Mouse (Mus musculus): ENCODE data around the gene Fsd1l.
"Not testable (repeated sequence)": the region's sequence is repeated elsewhere in the genome, so short reads cannot be mapped to it uniquely, and the experiment has no call there.

Gene Fsd1l

DNA sequence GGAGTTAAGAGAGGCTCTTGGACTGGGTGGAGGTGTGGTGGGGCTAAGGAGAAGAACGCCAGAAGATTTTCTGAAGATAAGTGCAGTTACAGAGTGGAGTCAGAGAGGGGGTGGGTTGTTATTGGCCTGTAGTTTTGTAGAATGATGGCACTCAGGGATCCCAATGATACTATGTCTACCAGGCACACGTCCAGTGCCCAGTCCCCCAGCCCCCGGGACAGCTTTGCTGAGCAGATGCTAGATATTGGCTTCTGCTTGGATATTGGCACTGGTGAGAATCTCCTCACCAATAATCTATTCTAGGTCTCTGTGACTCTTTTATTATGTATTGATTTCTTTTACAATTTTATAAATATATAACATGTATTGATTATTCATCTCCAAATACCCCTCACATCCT is 6.0 kb upstream of the Fsd1l start:
- in situ Hi-C loops (cut with MboI, MseI): no loop called here

DNA sequence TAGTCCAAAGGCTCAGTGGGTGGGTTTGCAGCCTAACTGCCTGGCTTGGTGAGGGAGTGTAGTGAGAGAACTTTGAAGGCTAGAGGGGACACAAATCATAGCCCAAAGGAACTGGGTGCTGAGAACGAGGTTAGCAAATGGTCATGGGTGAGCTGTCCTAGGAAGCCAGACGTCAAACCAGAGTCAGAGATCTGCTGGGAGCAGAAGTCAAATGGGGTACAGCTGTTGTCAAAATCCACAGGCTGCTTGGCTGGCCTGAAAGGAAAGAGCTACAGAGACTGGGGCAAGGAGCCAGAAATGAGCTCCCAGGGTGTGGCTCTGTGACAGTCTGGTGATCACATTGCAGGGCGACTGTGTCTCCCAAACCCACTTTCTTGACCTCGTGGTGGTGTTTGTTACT is 2.3 kb upstream of the Fsd1l start:
- in situ Hi-C loops (cut with MboI, MseI): no loop called here

DNA sequence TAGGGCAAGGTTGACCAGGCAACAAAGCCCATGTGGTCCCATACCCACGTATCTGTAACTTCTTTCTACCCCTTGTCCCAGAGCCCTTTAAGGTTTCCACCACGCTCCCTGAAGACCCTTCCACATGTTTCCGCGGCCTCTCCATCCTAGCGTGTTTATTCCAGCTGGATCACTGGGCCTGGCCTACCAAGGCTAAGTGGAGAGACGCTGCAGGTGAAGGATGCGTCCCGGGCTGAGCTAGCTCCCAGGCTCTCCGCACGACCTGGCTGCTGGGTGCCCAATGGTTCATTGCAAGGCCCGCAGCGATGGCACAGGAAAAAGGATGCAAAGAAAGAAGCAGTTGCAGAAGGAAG is 332 bp upstream of the Fsd1l start:
- in situ Hi-C loops (cut with MboI, MseI): no loop called here

DNA sequence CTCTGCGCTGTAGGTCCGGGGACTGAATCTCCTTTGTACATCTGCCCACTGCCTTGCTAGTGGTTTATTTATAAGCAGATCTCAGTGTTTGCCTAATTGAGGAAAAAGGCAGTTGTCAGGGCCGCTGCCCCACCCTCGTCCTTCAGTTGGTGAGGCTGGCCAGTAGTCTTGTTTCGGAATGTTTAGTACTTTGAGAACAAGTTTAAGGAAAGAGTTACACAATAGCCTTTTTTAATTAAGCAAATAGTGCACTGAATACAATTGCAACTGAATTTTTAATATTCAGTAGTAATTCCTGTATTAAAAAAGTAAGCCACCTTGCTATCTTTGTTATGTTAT is 709 bp downstream of the Fsd1l start:
- in situ Hi-C loops (cut with MboI, MseI): no loop called here

DNA sequence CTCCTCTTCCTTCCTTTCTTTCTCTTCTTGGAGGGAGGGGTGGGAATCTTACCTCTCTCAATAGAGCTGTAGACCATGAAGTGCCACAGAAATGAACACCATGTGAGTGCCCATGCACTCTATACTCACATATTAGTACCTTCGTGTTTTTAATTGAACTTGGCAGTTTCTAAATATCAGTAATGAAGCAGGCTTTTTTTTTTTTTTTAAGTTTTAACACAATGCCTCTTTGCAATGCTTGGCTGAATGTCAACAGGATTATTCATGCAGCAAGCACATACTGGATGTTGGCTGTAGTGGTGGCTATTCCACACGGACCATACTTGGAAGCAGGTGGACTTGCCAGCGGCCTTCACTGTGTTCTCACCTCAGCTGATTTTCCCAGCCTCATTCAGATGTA is 4.1 kb downstream of the Fsd1l start:
- in situ Hi-C loops (cut with MboI, MseI): no loop called here

DNA sequence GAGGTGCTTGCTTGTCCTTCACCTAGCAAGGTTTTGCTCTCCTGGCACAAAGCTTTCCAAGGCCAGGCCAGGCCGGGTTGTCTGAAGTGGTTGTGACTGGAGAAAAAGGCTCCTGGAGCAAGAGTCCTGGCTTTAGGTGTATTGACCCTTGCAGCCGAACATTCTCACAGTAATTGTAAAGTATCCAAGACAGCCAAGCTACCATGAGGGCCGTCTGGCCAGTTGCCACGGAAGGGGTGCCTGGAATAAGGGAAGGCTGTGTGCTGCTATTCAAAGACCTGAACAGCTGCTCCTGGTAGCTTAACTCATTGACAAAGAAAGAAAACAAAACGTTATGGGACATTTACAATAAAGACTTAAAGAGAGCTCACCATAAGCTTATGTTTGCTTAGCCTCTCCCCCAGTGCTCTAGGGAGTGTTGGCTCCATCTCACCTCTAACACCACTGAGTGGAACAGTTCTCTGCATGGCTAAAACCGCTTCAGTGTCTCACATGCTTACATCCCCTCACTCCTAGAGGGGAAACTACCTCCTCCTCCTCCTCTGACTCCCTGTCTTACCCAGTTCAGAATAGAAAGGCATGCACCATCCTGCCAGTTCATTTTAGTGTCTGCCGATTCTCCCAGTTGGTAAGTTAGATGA is 6.1 kb downstream of the Fsd1l start:
- in situ Hi-C loops (cut with MboI, MseI): no loop called here

DNA sequence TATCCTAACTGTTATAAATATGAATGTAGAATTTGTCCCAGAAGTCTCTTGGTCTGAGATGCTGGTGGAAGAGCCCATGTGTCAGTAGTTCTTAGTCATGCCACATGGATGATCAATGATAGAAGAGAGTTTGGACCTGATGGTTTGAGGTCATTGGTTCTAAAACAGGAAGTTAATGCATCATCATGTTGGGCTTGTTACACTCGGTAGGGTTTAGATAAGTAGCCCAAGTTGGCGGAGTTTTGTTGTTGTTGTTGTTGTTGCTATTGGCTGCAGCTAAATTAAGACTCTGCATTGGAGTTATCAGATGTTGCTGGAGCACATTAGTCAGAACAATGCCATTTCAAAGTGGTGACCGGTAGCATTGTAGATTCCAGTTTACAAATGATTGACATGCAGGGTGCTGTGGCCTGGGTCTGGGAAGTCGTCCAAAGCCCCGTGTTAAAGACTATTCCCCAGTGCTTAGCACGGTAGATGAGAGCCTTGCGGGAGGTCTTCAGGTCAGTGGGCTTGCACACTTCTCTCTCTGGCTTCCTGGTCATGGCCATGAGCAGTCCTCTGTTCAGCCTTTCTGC is 7.4 kb downstream of the Fsd1l start:
- in situ Hi-C loops (cut with MboI, MseI): no loop called here

DNA sequence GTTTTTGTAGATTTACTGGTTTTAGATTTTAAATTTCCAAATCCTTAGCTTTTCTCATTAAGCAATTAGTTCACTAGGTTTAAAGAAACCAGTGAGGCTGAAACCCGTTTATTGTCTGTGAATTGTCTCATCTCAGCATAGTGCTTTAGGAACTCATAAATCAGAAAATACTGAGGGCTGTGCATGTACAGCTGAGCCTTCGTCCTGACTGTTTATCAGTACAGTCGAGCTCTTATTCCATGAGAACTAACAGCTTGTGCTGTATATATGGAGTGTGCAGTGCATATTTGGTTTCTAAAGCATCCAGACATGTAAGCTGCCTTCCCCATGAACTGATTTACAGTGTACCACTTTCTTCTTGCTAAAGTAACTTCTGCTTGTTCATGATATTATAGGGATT is 26.8 kb downstream of the Fsd1l start:
- in situ Hi-C loops (cut with MboI, MseI): no loop called here

DNA sequence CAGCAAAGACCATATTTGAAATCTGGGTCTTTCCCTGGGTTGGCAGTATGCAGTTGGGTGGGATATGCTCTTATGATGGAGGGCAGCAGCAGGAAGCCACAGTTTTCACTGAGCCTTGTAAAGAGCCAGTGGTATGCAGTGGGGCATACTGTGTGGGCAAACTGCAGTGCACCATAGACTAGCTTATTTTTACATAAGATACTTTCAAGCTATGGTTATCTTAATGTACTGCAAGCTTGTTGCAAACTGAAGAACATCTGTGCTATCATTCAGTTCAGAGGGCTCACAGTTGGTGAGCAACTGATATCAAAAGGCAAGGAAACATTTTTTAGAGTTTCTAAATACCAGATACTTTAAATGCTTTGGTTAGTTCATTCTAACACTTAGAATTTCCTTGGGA is 29.4 kb downstream of the Fsd1l start:
- in situ Hi-C loops (cut with MboI, MseI): no loop called here

DNA sequence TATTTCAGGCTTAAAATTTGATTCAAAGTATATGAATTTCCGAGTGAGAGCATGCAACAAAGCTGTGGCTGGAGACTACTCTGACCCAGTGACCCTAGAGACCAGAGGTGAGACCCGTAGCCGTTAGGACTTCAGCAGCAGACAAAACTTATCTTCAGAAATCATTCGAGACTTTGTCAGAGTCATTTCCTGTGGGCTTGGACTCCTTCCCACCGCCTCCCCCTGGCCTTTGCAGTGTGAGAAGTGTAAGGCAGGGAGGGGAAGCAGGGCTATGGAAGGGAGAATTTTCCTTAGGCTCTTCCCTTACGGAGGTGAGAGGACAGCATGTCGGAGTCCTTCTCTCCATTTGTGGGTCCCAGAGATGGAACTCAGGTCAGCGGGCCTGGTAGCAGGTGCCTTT is 50.8 kb downstream of the Fsd1l start:
- in situ Hi-C loops (cut with MboI, MseI): no loop called here

DNA sequence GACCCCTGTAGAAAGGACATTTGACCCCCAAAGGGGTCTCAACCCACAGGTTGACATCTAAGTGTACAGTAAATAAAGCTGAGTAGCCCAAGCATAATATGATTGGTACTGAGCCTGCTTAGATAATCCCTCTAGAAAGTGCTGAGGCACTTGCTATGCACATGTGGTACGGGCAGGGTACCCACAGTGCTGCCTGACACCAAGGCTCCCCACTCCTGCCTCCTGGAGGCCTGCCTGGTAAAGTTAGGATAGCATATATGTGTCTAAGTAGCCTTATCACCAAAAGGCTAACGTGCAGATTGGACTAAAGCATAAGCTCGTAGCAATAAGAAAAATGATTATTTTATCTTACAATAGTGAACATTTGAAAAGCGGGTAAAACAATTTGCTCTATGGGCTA is 57.7 kb downstream of the Fsd1l start:
- in situ Hi-C loops (cut with MboI, MseI): no loop called here

DNA sequence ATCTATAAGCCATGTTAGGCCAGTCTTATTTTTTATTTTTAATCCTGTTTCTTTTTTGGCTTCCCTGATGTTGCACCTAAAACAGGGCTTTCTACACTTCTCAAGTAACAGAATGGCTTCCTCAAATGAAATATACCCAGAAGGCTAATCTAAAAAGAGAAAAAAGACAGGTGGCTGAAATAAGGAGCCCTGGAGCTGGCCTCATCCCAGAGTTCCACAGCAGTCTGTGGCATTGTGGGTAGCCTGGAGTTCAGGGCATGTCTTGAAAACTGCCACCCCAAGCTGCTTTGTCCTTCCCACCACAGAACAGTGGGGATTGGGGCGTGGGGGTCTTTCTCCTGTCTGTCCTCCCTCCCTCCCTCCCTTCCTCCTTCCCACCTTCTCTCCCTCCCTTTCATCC is 60.1 kb downstream of the Fsd1l start:
- in situ Hi-C loops (cut with MboI, MseI): no loop called here

DNA sequence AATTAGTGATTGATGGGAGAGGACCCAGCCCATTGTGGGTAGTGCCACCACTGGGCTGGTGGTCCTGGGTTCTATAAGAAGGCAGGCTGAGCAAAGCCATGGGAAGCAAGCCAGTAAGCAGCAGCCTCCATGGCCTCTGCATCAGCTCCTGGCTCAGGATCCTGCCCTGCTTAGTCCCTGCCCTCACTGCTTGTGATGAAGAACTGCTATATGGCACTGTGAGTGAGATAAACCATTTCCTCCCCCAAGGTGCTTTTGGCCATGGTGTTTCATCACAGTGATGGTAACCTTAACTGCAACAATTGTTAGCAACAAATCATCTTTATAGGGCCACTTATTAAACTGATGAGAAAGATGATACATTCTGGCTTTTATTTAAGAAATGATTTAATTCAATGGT is 77.9 kb downstream of the Fsd1l start:
- in situ Hi-C loops (cut with MboI, MseI): not testable (repeated sequence)

DNA sequence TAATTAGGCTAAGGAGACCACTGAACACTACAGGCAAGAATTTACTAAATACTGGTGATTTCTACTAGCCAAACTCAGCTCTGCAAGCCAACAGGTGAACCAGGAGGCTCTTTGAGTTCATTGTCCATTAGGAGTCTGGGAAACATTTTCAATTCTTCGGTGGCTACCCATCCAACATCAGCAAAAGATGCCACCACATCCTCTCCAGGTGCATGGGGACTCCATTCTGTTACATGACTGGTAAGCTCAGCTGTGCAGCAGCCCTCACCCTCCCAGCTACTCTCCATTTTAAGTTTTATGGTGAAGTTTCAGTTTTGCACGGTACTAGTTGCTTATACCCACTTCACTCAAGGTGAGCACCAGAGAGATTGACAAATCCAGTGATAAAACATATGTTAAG is 78.8 kb downstream of the Fsd1l start:
- in situ Hi-C loops (cut with MboI, MseI): no loop called here

DNA sequence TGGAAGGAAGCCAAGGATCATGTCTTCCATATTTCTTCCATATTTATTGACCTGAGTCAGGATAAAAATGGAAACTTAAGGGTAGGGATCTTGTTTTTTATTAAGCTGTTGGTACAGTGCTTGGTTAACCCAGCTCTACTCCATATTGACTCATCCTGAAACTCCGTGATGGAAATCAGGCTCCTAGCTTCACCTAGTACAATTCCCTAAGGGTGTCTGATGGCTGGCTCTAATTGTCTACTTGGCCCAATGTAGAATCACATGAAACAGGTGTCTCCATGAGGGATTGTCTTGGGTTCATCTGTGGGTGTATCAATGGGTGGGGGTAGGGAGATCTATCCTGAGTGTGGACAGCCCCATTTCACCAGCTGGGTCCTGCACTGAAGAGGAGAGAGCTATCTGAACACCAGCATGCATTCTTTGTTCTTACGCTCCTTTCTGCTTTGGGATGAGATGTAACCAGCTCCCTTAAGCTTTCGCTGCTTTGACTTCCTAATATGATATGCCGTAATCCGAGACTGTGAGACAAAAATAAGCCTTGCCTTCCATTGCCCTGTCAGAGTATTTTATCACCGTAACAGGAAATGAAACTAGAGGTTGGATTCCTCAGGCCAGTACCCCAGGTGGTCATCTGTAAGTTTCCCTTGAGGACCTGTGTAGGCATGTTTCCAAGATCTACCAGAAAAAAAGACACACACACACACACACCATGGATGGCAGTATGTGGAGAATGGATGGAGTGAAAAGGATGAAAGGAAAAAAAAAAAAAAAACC is 79.5 kb downstream of the Fsd1l start:
- in situ Hi-C loops (cut with MboI, MseI): no loop called here

DNA sequence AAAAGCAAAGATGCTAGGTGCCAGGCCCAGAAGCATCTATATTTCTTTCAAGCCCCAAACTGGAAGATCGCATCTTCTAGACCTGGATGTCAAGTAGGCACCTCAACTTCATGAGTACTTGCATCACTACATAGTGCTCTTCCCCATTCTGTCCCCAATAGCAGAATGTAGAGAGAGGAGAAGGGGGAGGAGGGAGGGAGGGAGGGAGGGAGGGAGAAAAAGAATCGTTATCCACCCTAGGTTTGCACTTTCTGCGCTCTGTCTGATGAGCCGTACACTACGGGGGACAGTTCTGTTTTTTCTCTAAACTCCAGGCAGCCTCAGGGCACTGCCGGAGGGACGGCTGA is 82.4 kb downstream of the Fsd1l start, which contains the start of gene Fktn:
Fktn (plus strand) TSS at position 295 of the 347 bp plus-strand sequence.
- in situ Hi-C loops (cut with MboI, MseI): no loop called here

DNA sequence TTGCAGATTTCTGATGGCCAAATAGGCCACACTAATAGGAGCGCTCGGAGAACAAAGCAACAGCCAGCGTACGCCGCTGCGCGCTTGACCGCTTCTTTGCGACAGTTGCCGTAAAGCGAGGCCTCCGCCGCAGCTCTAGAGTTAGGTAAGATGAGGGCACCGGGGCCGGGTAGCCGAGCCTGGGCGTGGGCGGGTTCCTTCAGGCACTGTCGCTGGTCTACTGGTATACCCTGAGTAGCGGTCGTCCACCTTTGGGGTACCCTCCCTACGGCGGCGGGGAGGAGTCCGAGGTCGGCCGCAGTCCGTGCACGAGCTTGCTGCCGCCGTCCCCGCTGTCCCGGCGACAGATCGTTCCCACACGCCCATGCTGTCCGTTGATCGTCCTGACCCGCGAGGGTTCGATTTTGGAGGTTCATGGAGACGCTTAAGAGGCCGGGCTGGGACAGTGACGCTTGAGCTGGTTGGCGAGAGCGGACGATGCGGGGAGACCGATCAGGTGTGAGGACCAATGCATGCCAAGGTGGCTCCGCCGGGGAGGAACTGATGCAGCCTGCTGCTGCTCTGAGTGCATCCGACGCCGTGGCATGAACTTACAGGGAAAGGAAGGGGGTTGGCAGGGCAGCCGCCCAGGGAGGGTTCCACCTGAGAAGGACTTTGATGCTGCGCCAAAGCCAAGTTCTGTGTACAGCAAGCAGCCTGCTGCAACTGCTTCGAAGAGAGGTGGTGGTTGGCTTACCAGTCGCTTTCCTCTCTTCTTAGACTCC is 83.0 kb downstream of the Fsd1l start:
- in situ Hi-C loops (cut with MboI, MseI): no loop called here

DNA sequence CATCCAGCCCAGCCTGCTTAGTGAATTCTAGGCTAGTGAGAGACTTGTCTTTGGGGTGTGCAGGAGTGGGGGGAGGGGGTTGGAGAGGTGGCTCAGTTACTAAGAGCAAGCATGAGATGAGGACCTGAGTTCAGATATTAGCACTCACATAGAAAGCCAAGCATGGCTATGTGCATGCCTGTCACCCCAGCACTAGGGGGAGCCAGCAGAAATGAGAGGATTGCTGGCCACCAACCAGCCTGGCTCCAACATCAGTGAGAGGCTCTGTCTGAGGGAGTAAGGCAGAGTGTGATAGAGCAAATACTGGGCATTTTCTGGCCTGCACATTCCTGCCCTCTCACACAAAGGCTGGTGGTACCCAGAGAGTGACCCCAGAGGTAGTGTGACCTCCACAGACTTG is 84.7 kb downstream of the Fsd1l start:
- in situ Hi-C loops (cut with MboI, MseI): no loop called here

DNA sequence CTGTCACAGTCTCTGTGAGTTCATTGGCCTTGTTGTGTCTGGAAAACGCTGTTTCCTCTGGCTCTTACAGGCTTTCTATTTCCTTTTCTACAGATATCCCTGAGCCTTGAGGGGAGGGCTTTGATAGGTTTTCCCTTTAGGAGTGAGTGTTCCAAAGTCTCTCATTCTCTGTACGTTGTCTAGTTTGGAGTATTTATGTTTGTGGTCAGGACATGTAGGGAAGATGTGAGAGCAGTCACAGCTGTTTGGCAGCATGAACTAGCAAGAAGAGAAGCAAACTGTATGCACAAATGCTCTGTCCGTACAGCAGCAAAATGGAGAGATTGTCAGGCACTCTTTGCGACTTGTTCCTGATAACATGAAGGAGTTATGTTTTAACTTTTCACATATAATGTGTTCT is 86.3 kb downstream of the Fsd1l start:
- in situ Hi-C loops (cut with MboI, MseI): no loop called here

DNA sequence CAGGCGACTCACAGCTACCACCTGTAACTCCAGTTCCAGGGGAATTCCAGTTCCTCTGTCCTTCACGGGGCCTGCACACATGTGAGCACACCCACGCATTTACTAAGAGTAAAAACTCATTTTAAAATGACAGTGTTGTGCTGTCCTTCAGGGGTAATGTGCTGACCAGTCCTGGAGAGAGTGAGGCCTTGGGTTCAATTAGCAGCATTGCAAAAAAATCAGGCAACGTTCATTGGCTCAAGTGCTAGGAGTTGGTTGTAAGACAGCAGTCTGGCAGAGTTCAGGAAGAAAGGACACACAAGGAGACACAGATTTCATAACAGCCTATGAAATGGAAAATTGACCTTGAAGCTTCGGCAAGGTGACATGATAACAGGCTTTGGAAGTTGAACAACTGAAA is 87.0 kb downstream of the Fsd1l start:
- in situ Hi-C loops (cut with MboI, MseI): no loop called here

DNA sequence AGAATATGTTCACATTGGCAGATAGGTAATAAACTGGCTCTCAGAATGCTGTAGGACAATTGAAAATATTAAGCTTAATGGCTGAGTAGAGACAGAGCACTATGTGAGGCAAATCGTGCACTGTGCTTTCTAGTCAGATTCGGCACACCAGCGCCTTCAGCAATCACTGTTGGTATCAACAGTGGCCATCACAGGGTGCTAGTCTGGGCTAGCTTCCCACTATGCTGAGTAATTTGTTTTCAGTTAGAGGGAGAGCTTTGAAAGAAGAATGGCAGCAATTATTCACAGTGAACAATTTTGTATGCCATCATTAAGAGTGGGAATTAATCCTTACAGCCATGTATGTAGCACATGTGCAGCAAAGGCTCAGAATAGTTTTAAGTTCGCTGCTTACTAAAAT is 91.2 kb downstream of the Fsd1l start:
- in situ Hi-C loops (cut with MboI, MseI): no loop called here

DNA sequence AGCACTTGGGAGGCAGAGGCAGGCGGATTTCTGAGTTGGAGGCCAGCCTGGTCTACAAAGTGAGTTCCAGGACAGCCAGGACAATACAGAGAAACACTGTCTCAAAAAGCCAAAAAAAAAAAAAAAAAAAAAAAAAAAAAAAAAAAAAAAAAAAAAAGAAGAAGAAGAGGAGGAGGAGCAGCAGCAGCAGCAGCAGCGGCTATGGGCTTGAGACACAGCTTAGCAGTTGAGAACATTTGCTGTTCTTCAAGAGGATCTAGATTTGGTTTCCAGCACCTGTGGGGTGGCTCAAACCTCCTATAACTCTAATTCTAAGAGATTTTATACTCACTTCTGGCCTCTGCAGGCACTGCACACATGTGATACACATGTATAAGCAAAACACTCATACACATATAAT is 94.8 kb downstream of the Fsd1l start:
- in situ Hi-C loops (cut with MboI, MseI): not testable (repeated sequence)

DNA sequence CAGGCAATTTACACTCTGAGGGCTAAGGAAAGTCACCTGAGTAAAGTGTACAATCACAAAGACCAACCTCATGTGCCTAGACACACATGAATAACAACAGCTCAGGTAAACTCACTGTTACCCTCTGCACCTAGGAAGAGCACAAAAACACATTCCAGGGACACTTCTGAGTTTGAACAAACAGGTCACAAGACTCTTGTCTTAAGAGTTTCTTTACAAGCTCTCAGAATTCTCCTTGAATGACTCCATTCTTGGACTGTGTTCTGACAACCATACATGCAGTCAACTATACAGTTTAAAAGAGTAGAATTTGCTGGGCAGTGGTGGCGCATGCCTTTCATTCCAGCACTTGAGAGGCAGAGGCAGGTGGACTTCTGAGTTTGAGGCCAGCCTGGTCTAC is 96.8 kb downstream of the Fsd1l start:
- in situ Hi-C loops (cut with MboI, MseI): no loop called here

Measured in T-helper 1 cell (primary cell).